Mouse (Mus musculus) kidney, adult 8-10 months (tissue): ENCODE data around the gene Pou6f2.

Experiments used
- DNase-seq, 2 experiments: peaks; one replicate each; pipeline ENCODE4 v3.0.0; 2022

Pou6f2 gene

DNA sequence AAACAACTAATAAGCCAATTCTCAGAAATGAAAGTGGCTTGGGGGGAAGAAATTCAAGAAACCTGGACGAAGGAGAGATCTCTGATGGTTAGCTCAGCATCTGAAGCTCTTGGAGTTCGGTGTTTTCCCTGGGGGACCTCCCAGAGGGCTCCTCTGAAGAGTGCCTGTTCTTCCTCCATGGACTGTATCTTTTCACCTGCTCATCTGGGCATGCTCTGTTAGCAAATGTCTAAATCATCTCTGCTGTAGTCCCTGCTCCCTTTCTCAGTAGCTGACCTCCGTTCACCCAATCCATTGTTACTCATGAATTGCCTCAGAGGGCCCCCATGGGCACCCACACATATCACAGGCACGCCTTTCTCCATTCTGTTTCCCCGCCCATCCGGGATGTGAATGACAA, at the start of gene Pou6f2:
Gene Pou6f2, minus strand, starts transcription at position 101 of the 400 bp plus-strand sequence.
- DNase-seq = no peak

DNA sequence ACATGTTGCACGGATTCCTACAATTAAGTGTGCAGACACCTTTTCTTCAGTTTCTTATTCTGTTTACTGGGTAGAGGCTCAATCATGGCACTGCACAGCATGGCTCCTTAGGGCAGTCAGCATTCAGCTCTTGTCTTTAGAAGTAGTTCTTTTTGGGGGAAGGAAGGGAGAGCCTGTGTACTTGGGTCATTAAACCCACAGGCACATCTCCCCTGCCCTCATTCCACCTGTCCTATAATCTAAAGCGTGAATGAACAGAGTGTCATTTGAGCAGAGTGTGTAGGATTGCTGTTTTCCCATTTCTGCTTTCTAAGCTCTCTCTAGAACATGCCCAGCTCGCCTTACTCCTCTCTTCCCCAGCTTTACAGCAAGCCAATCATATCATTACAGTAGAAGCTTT, 42.4 kb upstream of the Pou6f2 start:
- DNase-seq = no peak

DNA sequence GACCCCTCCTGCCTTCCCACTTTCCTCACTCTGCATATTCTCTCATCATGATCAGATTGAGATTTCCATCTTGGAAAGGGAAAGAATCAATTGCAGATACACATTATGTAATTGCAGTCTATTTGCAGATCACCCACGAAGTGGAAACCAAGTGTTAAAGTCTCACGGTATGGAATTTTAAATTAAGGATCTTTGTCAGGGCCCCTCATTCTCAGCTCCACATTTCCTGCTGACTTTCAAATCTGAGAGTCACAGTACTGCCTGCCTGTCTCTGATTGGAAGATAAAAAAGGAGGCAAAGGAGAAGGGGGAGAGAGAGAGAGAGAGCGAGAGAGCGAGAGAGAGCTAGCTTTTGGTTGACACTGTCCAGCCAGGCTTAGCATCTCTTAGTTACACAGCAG, 9.8 kb downstream of the Pou6f2 start:
- no peak for DNase-seq

DNA sequence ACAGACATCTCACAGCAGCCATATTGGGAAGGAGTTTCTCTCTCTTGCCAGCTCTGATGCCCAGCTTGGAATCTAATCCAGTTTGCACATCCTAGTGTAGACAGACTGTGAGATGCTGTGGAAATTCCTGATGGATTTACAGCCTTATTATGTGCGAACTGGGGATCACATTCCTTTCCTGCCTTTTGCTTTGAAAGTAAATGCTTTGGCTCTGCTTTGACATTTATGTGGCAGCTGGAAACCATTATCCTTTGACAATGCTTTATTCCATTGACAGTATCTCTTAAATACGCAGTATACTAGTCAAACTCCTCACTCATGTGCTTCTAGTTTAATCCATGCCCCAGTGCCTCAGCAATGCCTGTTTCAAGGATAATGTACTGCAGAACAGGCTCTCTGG, 34.1 kb downstream of the Pou6f2 start:
- DNase-seq = no peak

DNA sequence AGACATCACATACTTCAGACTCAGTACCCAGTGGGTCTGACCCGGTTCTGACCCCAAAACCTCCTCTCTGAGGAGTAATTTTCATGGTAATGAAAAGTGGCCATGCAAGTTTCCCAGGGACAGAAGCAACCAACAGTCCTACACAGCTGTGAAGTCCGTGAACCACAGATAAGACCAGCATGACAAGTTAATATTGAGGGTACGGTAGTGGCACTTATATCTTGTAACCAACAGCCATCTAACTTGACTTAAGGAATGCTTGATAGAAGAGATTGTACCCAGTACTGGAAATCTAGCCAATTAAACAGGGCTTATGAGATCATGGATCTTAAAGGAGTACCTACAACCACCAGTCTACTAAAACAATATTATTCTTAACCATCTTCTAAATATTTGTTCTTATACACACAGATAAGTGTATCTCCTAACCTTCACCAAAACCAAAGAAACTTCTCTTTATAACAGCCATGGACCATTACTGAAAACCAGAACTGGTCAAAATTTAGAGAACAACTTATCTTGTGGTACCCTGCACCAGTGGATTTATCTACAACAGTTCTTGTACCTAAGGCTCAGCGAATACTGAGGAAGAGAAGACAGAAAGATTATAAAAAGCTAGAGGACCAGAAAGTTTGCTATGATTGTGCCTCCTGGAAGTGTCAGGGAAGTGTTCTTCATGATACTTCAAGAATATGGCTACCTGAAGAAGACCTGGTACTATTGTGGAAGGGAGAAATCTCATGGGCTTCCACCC, 52.7 kb downstream of the Pou6f2 start:
- no peak for DNase-seq

DNA sequence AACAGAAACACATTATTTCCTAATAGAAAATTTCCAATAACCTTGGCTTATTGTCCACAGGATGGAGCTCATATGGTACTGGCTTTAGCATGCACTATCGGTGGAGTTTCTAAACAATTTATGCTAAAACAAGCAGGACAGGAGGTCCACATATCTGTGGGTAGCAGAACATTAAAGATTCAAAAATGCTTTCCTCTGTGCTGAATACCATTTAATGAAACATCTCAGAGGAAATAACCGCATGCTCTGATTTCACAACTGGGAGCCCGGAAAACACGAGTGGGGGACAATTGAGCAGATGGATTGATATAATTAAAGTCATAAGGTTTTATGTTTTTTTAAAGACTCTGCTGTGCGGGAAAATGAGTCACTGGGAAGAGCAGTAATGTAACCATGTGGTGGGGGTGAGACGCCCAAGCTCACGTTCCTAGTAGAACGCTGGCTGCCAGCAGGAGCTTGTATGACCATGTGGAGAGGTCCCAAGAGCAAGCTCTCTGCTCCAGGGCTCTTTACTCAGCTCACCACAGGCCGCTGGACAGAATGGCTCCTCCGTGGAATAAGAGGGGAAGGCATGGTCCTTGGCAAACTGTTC, 58.5 kb downstream of the Pou6f2 start:
- DNase-seq = no peak

DNA sequence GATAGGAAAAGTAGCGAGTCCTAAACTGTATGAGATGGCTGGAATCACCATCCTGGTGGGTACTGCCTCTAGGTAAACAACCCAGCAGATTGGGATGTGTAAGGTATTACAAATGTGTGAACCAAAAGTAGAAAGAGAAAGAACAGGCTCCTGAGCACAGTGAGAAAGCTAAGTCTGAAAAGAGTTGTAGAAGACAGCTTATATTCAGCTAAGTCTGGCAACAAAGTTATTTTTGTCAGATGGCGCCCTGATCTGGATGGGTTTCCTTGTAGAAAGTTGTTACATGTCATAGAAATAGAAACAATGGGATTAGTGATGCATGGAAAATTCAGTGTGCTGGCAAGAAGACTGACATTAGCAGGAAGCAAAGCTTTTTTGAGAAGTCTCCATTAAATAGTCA, 59.5 kb downstream of the Pou6f2 start:
- DNase-seq = no peak

DNA sequence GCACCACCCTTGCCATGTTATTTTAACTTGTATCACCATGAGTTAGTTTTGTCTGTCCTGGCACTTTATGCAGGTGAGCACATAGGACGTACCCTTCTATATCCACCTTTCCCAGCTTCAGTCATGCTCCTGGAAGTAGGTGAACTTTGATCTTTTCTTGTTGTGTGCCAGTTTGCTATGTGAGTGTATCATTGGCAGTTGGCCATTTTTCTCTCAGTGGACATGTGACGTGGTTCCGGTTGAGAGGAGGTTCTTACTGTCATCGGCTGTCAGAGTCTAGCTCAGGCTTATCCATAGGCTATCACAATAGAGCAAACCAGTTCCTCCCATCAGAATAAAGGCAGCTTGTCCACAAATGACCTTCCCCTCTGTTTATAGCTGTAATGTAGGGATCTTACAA, 63.5 kb downstream of the Pou6f2 start:
- DNase-seq = peak; percentile 17 to 27

DNA sequence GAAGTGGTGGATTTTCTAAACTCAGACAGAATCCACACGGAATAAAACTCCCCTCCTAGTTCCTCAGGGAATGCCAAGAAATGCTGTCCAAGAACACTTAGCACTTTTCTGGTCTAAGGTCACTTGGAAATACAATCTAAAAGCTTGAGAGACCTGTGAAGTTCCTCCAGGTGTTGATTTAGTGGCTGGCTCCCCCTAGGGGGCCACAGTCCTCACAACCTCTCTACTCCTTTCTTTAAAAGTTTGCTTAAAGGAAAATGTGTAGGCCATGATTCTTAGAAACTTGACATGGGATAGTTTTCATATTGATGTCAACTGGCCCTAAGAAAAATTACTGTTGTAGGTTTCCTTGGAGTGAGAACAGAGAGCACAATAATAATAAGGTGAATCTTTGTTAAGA, 64.9 kb downstream of the Pou6f2 start:
- peak in 1 of 2 experiments; percentile 4 for DNase-seq

DNA sequence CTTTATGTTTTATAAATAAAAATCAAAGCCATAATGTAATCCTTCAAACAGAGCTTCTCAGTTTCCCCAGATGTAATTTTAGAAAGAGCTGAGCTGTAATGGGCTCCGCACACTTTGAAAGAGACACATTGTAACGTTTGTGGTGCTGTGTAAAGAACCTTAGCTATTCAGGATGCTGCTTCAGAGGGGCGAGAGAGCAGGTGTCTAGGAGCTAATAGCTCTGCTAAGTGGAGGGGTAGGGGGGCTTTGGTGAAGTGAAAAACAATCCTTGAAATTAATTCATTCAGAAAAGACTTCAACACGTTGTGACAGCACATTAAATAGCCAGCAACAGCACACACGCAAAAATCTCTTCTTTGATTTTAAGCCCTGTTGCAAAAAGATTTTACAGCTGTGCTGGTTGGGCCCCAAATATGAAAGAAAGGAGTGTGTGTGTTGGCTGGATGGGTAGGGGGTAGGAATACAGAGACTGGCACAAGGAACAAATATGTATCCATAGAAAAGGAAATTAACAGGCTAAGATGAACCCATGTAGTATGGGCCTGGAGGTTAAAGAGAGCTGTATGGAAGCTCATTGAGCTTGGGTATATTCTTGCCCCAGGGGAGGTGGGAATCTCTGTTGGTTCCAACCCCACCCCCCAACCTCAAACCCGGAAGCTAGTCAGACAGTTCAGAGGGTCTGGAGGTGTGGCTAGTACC, 73.4 kb downstream of the Pou6f2 start:
- DNase-seq = no peak

DNA sequence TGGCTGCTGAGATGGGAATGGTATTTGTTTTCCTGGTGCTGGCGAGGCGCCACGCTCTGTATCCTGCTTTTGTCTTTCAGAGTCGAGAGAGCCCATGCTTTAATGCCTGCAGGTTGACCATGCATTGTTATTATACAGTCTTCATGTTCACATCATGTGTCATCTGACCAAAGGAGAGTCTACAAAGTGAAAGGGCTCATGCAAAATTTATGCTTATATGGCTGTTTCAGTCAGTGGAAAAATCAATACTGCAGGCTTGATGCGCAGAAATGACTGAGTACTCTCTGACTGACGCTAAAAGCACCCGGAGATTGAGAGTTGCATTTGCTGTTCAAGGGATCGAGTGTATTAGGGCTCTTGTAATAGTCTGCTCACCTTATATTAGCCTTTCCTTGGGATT, 74.1 kb downstream of the Pou6f2 start:
- DNase-seq = no peak

DNA sequence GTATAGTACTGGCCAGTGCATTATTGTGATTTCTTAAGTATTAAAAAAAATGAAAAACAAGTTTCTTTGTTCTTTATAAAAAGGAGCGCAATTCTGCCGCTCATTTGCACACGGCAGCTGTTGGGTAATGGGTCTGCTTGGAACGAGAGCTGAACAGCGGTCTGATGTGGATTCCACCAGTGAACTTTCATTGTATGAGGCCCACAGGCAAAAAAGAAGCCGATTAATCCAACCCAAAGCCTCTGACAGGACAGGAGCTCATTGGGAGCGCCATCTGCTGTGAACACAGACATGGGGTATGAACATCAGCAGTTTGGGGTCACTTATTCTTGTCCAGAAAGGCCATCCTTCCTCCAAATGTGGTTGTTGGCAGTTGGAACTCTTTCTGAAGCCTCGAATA, 84.9 kb downstream of the Pou6f2 start:
- no peak for DNase-seq

DNA sequence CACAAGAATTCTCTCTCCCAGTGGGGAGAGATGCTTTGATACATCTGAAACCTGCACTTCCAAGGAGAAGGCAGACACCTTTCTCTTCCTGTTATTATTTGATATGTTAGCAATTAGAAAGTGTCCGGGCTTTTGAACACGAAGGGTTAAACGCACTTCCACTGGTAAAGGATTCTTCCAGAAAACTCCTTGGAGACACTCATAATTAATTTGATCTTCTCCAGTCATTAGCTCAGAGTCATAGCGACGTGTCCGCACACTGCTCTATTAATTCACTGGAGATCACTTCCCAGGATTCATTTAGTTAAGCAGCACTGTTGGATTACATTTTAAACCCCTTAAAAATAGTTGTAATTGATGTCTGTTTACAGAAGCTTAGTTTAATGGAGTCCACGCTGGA, 88.5 kb downstream of the Pou6f2 start:
- no peak for DNase-seq

DNA sequence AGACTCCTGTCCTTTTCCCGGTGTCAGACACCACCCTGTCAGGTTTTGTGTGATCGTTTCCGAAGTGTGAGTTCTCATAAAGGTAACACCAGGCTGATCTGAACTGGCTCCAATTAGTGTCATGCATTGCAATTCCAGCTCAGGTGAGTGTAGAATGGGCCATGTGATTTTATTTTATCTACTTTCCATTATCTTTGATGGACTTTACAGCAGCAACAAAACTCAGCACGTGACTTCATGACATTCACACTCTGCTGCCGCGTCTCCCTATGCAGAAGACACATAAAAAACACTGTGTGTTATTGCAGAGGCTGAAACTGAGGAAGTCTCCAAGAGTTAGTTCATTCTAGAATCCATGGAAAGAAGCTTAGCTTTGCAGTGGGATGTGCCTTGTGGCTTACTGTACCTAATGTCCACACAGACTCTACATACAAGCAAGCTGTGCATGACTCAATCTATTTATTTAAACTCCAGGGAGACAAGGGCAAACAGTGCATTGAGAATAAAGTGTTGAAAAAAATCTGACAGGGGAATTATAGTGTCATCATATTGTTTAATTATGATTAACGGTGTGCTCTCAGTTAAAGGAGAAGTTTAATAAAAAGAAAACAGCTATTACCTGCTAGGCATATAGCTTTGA, 90.9 kb downstream of the Pou6f2 start:
- DNase-seq = no peak

DNA sequence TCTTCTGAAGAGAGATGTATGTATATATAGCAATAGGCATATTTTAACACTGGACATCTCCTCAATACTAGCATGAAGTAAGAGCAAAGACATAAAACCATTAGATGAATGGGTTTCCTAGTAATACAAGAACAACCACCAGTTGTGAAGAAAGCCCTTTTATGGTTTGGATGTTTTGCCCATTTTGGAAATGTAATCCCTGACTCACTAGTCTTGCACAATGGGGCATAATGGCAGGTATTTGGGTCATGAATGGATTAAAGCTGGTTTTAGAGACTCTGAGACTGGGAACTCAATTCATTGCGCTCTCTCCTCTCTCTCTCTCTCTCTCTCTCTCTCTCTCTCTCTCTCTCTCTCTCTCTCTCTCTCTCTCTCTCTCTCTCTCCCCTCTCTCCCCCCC, 97.5 kb downstream of the Pou6f2 start:
- no peak for DNase-seq

DNA sequence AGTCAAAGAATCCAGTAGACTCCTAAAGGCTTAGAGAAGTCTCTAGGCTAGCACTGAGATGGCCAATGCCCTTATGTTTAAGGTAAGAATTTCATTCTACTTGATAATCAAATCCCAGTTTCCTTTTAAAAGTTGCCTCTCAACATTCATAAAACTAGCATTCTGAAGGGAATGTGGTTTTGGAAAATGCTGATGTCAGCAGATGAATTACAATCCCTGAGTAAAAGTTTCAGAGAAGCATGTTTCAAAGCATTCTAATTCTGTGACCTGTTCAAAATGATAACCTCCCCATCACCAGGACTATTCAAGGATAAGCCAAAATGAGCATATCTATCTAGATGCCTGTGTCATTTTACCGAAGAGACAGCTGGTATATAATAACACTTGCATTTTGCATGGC, 104.0 kb downstream of the Pou6f2 start:
- no peak for DNase-seq

DNA sequence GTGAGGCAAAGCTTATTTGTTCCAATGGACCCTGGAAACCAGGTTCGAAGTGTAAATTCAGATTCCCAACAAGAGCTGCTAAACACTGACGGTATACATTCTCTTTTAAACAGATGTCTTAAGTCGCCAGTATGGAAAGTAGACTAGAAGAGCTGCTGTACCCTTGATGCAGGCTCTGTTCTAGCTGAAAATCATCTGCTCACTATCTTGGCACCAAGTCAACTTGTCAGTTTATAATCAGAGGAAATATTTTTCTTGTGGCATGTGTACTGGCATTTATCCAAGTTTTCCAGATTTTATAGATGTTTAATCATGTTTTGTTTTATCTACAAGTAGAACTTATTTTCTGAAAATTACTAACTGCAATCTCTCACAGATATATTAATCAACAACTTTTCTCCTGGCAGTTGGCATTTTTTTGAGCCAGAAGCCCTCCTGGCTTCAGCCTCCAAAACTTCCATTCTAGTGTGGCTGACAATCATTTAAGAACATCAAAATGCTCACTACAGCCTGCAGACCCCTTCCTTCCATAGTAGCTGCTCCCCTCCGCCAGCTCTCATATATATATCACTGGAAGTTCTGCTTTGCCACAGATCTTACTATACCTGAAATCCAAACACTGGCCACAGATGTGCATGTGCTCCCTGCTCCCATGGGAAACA, 107.1 kb downstream of the Pou6f2 start:
- DNase-seq = no peak

DNA sequence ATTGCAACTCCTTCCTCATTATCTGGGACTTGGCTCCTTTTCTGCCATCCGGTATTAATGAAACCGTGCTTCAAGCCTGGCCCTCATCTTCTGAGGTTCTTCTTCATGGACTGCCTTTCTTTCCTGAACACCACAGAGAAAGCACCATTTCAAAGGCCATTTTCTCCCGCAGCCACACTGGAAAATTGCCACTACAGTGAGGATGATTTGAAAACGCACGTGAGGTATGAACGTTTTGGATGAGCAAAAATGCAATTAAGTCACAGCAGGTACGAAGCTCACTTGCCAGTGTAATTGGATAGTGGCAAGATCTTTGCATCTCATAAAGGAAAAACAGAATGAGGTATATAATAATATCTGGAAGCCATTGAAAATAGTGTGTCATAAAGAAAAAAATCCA, 110.0 kb downstream of the Pou6f2 start:
- DNase-seq = no peak

DNA sequence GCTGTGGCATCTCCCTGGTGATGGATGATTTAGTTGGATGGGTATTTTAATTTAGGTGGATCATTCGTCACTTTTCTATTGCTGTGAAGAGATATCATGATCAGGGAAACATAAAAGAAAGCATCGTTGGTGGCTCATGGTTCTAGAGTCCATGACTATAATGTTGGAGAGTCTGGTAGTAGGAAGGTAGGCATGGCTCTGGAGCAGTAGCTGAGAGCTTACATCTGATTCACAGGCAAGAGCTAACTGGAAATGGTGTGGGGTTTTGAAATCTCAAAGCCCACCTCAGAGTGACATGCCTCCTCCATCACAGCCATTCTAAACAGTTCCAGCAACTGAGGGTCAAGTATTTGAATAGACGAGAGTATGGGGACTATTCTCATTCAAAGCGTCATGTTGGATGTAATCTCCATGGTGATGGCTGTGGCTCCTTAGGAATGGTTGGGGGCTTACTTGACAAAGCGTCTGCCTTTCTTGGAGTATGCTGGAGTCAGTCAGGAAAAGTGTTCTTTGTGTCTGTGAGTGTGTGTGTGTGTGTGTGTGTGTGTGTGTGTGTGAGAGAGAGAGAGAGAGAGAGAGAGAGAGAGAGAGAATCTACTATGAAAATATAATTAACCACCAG, 115.0 kb downstream of the Pou6f2 start:
- DNase-seq = no peak

DNA sequence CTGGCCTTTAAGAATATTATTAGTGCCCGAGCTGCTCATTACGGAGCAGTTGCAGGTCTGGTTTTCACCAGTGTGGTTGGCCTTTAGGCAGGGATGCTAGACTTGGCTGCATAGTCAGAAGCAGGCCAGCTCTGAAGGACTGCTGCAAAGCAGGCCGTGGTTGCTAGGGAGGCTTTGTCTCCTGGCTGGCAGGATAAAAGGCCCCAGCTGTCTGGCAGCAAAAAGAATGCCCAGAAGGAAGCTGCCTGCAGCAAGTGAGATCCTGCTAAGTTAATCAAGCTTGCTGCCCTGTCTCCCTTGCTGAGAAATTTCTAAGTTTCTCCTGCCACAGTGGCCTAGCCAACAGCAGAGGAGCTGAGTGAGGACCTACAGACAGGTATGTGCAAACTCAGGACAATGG, 116.4 kb downstream of the Pou6f2 start:
- no peak for DNase-seq

DNA sequence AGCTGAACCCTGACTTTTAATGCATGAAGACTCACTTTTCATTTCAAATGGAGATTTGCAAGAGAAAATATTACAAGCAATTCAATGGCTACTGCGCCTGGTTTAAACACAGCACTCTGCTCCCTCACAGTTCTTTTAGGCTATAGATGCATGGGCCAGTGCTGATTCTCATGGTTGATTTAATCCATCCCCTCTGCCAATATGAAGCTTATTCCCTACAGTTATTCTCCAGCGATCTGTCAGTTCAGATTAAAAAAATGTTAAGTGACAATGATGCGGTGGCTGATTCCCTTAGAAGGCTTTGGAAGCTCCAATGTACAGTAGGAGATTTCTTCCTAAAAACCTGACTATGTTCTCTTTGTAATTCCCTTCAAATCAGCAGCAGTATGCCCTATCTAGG, 144.4 kb downstream of the Pou6f2 start:
- DNase-seq = no peak

DNA sequence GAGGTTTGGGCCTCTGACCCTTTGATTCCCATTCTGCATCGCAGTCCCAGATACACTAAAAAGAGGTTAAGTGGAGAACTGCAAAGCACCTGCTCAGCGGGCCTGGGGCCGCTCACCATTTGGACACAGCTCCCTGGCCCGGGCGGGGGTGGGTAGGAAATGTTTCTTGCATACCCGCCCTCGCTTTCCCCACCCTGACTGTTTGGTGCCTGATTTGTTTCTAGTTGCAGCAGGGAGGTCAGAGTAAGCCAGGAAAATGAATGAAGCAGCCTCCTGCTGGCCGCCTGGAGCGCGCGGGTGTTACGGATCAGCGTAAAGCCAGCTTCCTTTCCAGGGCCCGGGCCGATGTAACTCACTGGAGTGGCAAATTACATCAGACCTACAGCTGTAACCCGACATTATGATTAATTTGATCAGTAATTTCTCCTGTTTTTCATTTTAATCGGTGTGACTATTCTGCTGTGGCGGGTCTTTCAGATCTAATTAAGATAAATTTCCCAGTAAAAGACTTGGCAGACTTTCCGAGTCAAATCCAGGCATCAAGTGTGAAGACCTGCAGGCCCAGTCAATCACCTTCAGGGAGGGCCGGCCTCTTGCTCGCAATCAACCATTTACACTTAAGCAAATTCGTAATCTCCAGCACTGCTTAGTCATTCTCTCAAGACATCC, 178.8 kb downstream of the Pou6f2 start:
- peak; percentile 4 to 5 for DNase-seq
